Mouse (Mus musculus) embryonic fibroblast, embryonic 13.5 days (primary cell): Measurements from ENCODE around the gene Slc4a10.

Source experiments
- CTCF ChIP-seq: IDR thresholded peaks from 2 replicates; pipeline ENCODE4 v1.5.1; 2011; ENCODE audit warnings: mild to moderate bottlenecking, control low read depth, low read length, moderate library complexity, borderline replicate concordance; ENCODE audit not compliant: insufficient read depth
- POLR2A ChIP-seq: IDR thresholded peaks from 2 replicates; pipeline ENCODE4 v1.6.1; 2011; ENCODE audit warnings: low read depth, mild to moderate bottlenecking, control low read depth, low read length, moderate library complexity

DNA sequence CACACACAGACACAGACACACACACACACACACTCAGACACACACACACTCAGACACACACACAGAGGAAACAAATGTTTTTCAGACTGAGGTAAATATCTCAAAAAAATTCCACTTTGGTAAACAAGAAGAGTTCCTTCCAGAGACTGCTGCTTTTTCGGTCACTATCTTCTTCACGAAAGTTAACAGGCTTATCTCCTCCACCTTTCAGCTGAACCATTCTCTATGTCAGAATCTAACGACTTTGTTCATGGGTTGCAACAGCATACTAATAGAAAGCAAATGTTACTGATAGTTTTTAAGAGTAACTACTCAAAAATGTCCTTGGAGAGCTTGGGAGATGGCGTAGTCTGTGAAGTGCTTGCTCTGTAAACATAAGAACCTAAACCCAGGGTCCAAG is 241.3 kb downstream of the Slc4a10 start:
- TF ChIP-seq CTCF (no peak), POLR2A (no peak)
